Mouse (Mus musculus) midbrain, embryonic 14.5 days (tissue): ENCODE results near the gene Acadvl. TPM values are rescaled to one million over a fixed set of nuclear protein-coding genes. Genes with fewer than 3 reads are reported as not detected.

Experiments used
- ATAC-seq: fragments of 200-750 bp; cut with Nextera tagmentation; 2 replicates; pipeline ENCODE4 v1.8.0; 2017; ENCODE audit warnings: moderate number of reproducible peaks, moderate library complexity; ENCODE audit not compliant: low FRiP score, low TSS enrichment
- DNase-seq: peaks from one replicate; pipeline ENCODE4 v3.0.0-alpha.2; 2015
- H3K27ac ChIP-seq: fragments of 300-500 bp; sonication (generic); replicated peaks from 2 replicates; pipeline ENCODE4 v1.5.1; 2014; ENCODE audit warnings: mild to moderate bottlenecking, low read depth, low read length, moderate library complexity
- H3K27me3 ChIP-seq: fragments of 300-500 bp; sonication (generic); 2 replicates; pipeline ENCODE4 v1.6.1; 2014; ENCODE audit warnings: low read length, control low read depth, mixed read lengths; ENCODE audit not compliant: control insufficient read depth, insufficient read depth
- H3K36me3 ChIP-seq: fragments of 300-500 bp; sonication (generic); 2 replicates; pipeline ENCODE4 v1.6.1; 2014; ENCODE audit warnings: low read length, control low read depth; ENCODE audit not compliant: control insufficient read depth, insufficient read depth
- H3K4me1 ChIP-seq: fragments of 300-500 bp; sonication (generic); 2 replicates; pipeline ENCODE4 v1.6.1; 2014; ENCODE audit warnings: mild to moderate bottlenecking, antibody characterized with exemption, low read length, control low read depth; ENCODE audit not compliant: control insufficient read depth, insufficient read depth
- H3K4me2 ChIP-seq: fragments of 300-500 bp; sonication (generic); 2 replicates; pipeline ENCODE4 v1.6.1; 2014; ENCODE audit warnings: mild to moderate bottlenecking, low read length, moderate library complexity
- H3K4me3 ChIP-seq: fragments of 300-500 bp; sonication (generic); replicated peaks from 2 replicates; pipeline ENCODE4 v1.5.1; 2014; ENCODE audit warnings: low read depth, low read length
- H3K9ac ChIP-seq: fragments of 300-500 bp; sonication (generic); replicated peaks from 2 replicates; pipeline ENCODE4 v1.6.1; 2014; ENCODE audit warnings: mild to moderate bottlenecking, low read length, moderate library complexity
- H3K9me3 ChIP-seq: fragments of 300-500 bp; sonication (generic); 2 replicates; pipeline ENCODE4 v1.6.1; 2016; ENCODE audit warnings: low read length, control low read depth, mixed read lengths; ENCODE audit not compliant: control insufficient read depth
- WGBS: fragments of 180-500 bp; shearing (Covaris S2); extraction: QIAGEN DNeasy Blood & Tissue Kit; methylation state at CpG from one replicate; pipeline ENCODE4 v1.1.7; 2014; 5-methylcytosine and 5-hydroxymethylcytosine counted together
- polyA plus RNA-seq: library from polyadenylated mRNA; unstranded; fragments of >200 nt; fragmentation: Nextera tagmentation; extraction: Ambion mirVana; gene quantifications from 2 replicates; pipeline ENCODE4 v1.2.1, GENCODE M21; 2014

Gene Acadvl
- polyA plus RNA-seq, 1 experiment from 2014 or later, result 49.6 TPM

- Histone ChIP-seq H3K4me3 (no peak overlapping the region), H3K4me2 (peak overlapping the region; percentile 80), H3K27me3 (no peaks in the 10 kb centered on the region), H3K4me1 (peaks cover 33% of the 10 kb centered on the region), H3K27ac (no peak overlapping the region), H3K9ac (no peak overlapping the region), H3K9me3 (no peaks in the 10 kb centered on the region), H3K36me3 (peaks cover 49% of the 10 kb centered on the region)
- DNase-seq (no peak), ATAC-seq (no peak)
- WGBS, result 90% methylated on average over 4 of the region's 4 CpGs
These were observed 31.8 kb downstream of the Acadvl start for GRCm38 (mm10) chr11:69983377-69983776.

GRCm38 (mm10) chr11:69982877-69983276 is 32.3 kb downstream of the Acadvl start:
- Histone ChIP-seq H3K9ac (peak overlapping the region; percentile 98; the same call in 1 of the 2 replicates), H3K4me1 (peaks cover 33% of the 10 kb centered on the region), H3K4me3 (peak overlapping the region; percentile 100; the same call in 1 of the 2 replicates), H3K27me3 (no peaks in the 10 kb centered on the region), H3K4me2 (peak overlapping the region; percentile 80), H3K36me3 (peaks cover 44% of the 10 kb centered on the region), H3K9me3 (no peaks in the 10 kb centered on the region), H3K27ac (no peak overlapping the region)
- no peak for DNase-seq
- 31% methylated on average over 5 of the region's 5 CpGs for WGBS
- no peak for ATAC-seq

GRCm38 (mm10) chr11:69982225-69982624 is 33.0 kb downstream of the Acadvl start, which contains the start of gene Elp5:
TSS of gene Elp5 (minus strand) at chr11:69982517.
- Histone ChIP-seq H3K27ac (peak within 1 kb of the TSS; percentile 99), H3K9ac (peak within 1 kb of the TSS; percentile 98), H3K27me3 (no peaks in the 10 kb centered on the region), H3K4me3 (peak within 1 kb of the TSS; percentile 100), H3K36me3 (peaks cover 42% of the 10 kb centered on the region), H3K4me1 (peaks cover 33% of the 10 kb centered on the region), H3K9me3 (no peaks in the 10 kb centered on the region), H3K4me2 (peak within 1 kb of the TSS; percentile 80)
- 59% methylated on average over 8 of the region's 8 CpGs for WGBS
- ATAC-seq (no peak), DNase-seq (no peak)

GRCm38 (mm10) chr11:69981141-69981762 is 34.0 kb downstream of the Acadvl start, which contains the start of gene Ctdnep1:
TSS of gene Ctdnep1 (plus strand) at chr11:69981156.
- ATAC-seq (peak; percentile 2; the same call in 1 of the 2 replicates), DNase-seq (peak; percentile 39)
- Histone ChIP-seq H3K27me3 (no peaks in the 10 kb centered on the region), H3K27ac (peak within 1 kb of the TSS; percentile 99), H3K4me2 (peak within 1 kb of the TSS; percentile 80), H3K36me3 (peaks cover 41% of the 10 kb centered on the region), H3K4me1 (peaks cover 33% of the 10 kb centered on the region), H3K9me3 (no peaks in the 10 kb centered on the region), H3K9ac (peak within 1 kb of the TSS; percentile 98), H3K4me3 (peak within 1 kb of the TSS; percentile 100)
- WGBS, result under 1% methylated on average over 43 of the region's 43 CpGs

GRCm38 (mm10) chr11:69980196-69981140 is 34.7 kb downstream of the Acadvl start:
- Histone ChIP-seq H3K9ac (peak overlapping the region; percentile 98), H3K36me3 (peaks cover 40% of the 10 kb centered on the region), H3K27ac (peak overlapping the region; percentile 99), H3K4me3 (peak overlapping the region; percentile 100), H3K9me3 (no peaks in the 10 kb centered on the region), H3K27me3 (no peaks in the 10 kb centered on the region), H3K4me2 (peak overlapping the region; percentile 80), H3K4me1 (peaks cover 33% of the 10 kb centered on the region)
- WGBS, result under 1% methylated on average over 43 of the region's 60 CpGs
- DNase-seq (peak; percentile 99), ATAC-seq (peak; percentile 95)

- no peaks in the 10 kb centered on the region for H3K27me3 ChIP-seq
- peak overlapping the region; percentile 99 for H3K27ac ChIP-seq
- H3K4me3 ChIP-seq, result peak overlapping the region; percentile 100
- no peak for ATAC-seq
- H3K4me1 ChIP-seq, result peaks cover 33% of the 10 kb centered on the region
- WGBS, result 3% methylated on average over 16 of the region's 16 CpGs
- H3K36me3 ChIP-seq, result peaks cover 40% of the 10 kb centered on the region
- H3K4me2 ChIP-seq, result peak overlapping the region; percentile 80
- no peak for DNase-seq
- H3K9ac ChIP-seq, result peak overlapping the region; percentile 98
- H3K9me3 ChIP-seq, result no peaks in the 10 kb centered on the region
These were observed 35.4 kb downstream of the Acadvl start for GRCm38 (mm10) chr11:69979827-69980195.

- Histone ChIP-seq H3K4me2 (no peak overlapping the region), H3K4me3 (no peak overlapping the region), H3K4me1 (peaks cover 11% of the 10 kb centered on the region), H3K27ac (no peak overlapping the region), H3K27me3 (no peaks in the 10 kb centered on the region), H3K36me3 (peaks cover 53% of the 10 kb centered on the region), H3K9ac (no peak overlapping the region), H3K9me3 (no peaks in the 10 kb centered on the region)
- ATAC-seq (no peak), DNase-seq (no peak)
- 96% methylated on average over 4 of the region's 4 CpGs for WGBS
These were observed 38.9 kb downstream of the Acadvl start for GRCm38 (mm10) chr11:69976271-69976670.

GRCm38 (mm10) chr11:69974907-69975306 is 40.3 kb downstream of the Acadvl start:
- peaks cover 11% of the 10 kb centered on the region for H3K4me1 ChIP-seq
- H3K9me3 ChIP-seq, result no peaks in the 10 kb centered on the region
- H3K9ac ChIP-seq, result no peak overlapping the region
- peaks cover 61% of the 10 kb centered on the region for H3K36me3 ChIP-seq
- H3K4me2 ChIP-seq, result no peak overlapping the region
- no peak for DNase-seq
- no peak overlapping the region for H3K27ac ChIP-seq
- WGBS, result 97% methylated on average over 2 of the region's 2 CpGs
- no peak overlapping the region for H3K4me3 ChIP-seq
- H3K27me3 ChIP-seq, result no peaks in the 10 kb centered on the region
- no peak for ATAC-seq
